Mouse (Mus musculus) heart, postnatal 36 days (tissue): ENCODE data around the gene Plcg2. TPM values are rescaled to one million over a fixed set of nuclear protein-coding genes. Genes with fewer than 3 reads are reported as not detected.

ENCODE experiments used
- DNase-seq, 2 experiments: peaks; one replicate each; pipeline ENCODE4 v3.0.0; 2021 to 2022
- intact Hi-C: fragments of 180-260 bp; cut with DNase I; formaldehyde crosslinking; loops from one replicate; pipeline ENCODE4 v1.15.1; 2025
- microRNA-seq, 2 experiments: library from miRNA; unstranded; fragments of <30 nt; microRNA quantifications; one replicate each; pipeline ENCODE4 v1.2.0; 2021; ENCODE audit warnings: borderline number of aligned reads in 2 of 2
- total RNA-seq, 2 experiments: library from RNA; stranded (reverse); gene quantifications; 2 replicates each; pipeline ENCODE4 v1.2.3; 2021

Plcg2 gene
- total RNA-seq, 2 experiments from 2014 or later: 6.5 to 7.5 TPM

DNA sequence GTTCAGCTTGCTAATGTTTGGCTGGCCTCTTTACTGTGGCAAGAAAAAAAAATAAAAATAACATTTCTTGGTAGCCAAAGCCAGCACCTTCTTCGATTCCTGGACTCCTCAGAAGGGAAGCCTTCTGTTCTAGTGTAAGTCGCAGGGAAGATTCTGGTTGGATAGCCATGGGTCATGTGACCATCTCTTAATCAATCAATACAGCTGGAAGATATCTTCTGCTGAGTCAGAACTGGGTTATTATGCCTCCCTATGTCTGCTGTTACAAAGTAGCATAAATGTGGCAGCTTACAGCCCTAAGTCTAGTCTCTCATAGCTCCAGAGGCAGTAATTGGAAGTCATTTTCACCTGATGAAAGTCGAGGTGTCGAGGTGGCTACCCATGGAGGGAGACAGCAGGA, 180.6 kb downstream of the Plcg2 start:
- intact Hi-C loops: no loop called here
- no peak for DNase-seq

DNA sequence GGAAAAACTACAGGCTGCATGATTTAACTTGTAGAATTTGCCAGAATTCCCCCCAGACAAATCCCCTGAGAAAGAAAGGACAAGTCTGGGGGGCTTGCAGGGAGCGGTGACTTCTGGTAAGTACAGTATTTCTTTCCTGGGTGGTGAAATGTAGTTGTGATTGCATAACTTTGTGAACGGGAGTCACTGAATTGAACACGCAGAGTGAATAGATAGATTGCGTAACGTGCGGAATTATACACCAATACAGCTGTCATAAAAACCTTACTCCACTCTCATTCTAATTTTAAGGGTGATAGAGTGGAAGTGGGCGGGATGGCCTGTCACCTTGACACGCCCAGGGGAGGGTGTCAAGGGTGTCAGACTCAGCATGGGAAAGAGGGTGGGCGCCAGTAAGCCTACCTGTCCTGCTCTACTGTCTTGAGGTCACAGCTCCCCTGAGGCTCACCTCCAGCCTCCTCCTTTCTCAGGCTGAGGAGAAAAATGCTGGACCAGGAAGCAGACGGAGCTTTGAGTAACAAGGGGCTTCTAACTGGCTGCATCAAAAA, 185.9 kb downstream of the Plcg2 start:
- DNase-seq: no peak

DNA sequence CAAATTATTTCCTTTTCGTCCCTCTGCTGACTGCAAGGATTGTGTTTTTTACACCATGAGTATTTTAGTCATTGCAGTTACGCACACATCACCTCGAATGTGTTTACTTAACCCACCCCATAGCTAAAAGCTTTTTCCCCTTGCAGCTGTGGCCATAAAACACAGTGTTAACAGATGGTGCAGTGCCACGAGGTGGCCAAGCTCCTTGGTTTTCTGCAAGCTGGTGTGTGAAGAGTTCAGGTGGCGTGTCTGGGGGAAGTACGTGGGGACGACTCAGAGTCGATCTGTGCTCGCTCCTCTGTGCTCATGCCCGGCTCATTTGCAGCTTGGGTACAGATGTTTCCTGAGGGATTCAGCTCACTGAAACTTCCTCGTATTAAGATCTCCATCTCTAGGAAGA, 186.4 kb downstream of the Plcg2 start:
- intact Hi-C loops: no loop called here
- no peak for DNase-seq

More for the DNA sequence above, 185.9 kb downstream of the Plcg2 start:
- intact Hi-C loops: no loop called here

Small RNA genes lying within 50 kb of the gene (microRNA-seq; reads per million reads assigned to microRNA genes)
- 0 reads per million in 2 experiments for gene Gm27361
- 0 reads per million in 2 experiments for gene Mir7077
- 0 reads per million in 2 experiments for gene Mir7078

Other genes with a start within 250 kb of the Plcg2 start
- 10 to 100 TPM; 20.3 to 25.1 TPM for gene Cmip, start 241.2 kb upstream of the Plcg2 start, total RNA-seq
- 1 to 10 TPM; 2.2 to 2.4 TPM for gene Sdr42e1, start 175.4 kb downstream of the Plcg2 start, total RNA-seq
- gene Hsd17b2, start 203.6 kb downstream of the Plcg2 start, total RNA-seq: not detected